Mouse (Mus musculus) thymus, postnatal 14 days (tissue): ENCODE results near the gene Gm4353.
"Not testable (repeated sequence)": the region's sequence is repeated elsewhere in the genome, so short reads cannot be mapped to it uniquely, and the experiment has no call there.

Experiments
- DNase-seq: peaks from one replicate; pipeline ENCODE4 v3.0.0; 2021

The Gm4353 gene

DNA sequence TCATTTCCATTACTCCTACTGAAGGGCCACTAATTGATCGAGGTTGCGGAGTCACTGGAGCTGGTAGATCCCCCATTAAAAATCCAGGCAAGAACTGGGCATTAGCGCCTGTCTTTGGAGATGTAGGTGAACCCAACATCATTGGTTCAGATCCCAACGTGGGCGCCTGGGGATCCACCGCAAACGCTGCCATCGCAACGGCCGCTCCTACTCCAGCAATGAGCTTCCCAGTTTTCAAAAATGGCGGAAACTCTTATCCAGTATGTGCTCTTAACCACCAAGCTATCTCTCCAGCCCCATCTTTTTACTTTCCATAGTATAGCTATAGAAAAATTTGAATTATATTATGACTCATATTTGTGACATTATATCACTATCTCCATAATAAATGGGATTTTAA, at the start of gene Gm4353:
Gm4353 (minus strand) TSS at position 270 of the 400 bp plus-strand sequence.
- not testable (repeated sequence) for DNase-seq

DNA sequence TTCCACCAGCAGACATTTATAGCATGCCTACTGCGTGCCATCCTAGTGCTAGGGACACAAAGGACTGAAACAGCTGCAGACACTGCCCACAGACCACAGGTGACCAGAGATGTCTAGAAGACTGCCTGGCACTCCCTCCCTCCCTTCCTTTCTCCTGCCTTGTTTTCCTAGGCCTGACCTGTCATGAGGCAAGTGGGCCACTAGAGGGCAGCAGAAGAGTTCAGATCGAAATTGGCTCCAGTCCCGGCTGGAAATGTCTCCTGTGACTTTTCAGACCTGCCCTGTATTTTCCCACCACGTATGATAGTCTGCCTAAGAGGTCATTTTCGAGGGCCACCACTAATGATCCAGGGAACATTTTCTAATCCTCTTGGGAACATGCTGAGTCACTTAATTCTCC, 47.6 kb upstream of the Gm4353 start:
- DNase-seq: peak; percentile 63

DNA sequence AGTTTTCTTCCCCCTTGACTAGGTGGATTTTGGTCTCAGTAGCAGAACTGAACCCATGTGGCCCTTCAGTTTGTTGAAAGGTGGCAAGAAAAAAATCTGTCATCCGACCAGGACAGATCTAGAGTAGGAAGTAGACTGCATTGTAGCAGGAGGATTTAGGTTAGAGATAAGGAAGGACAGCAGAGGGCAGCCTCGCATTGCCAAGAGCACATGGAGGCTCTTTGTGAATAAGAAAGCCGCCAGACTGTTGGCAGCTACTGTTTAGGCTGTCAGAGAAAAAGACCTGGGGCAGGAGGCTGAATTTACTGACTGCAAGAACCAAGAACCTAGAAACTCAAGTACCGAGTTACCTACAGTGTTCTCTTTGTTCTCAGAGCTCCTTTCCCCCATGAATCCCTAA, 47.0 kb upstream of the Gm4353 start:
- no peak for DNase-seq

DNA sequence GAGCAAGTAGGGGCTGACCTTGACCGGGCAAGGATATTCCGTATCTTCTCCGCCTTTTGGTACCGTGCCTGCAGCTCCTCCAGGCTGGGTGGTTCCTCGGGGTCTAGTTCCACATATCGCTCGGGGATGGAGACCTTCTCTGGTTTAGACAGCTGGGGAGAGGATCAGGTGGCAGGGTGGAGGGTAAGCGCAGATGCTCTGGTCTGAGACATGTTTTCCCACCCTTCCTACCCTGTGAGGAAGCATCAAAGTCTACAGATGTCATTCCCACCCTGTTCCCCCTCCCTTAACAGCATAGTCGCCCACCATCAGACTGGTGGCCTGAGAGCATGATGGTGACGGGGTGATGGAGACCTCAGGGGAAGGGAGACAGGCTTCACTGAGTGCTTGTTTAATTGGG, 44.9 kb upstream of the Gm4353 start:
- no peak for DNase-seq

DNA sequence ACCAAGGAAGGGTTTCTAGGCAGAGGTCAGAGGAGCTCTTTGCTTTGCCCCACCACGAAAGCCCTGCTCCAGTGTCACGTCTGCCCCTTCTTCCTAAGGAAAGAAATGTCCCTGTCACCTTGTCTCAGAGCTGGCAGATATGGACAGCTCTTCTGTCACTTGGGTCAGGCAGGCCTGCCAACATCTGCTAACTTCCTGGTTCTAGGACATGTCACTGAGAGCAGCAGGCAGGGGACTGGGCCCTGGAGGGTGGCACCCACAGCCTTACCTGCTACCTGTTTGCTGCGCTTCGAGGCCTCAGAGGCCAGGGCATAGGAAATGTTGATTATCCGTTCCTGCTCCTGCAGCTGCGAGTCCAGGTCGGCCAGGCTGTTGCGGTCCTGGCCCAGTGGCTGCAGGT, 43.9 kb upstream of the Gm4353 start:
- no peak for DNase-seq

DNA sequence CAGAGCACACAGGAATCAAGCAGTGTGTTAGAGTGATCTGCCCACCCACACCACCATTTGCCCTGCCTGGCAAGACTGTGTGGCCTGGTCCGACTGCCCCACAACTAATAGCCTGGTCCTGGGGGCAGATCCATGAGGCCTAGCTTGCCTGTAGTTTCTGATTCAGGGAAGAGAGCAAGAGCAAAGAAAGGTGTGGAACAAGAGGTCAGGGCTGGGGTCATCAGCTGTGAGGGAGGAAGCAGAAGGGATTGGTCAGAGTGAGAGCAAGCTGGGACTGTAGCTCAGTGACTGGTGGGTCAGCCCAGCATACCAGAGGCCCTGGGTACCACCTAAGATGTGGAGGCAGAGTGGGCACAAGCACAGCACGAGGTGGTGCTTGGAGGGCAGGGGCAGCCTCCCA, 42.6 kb upstream of the Gm4353 start:
- no peak for DNase-seq

DNA sequence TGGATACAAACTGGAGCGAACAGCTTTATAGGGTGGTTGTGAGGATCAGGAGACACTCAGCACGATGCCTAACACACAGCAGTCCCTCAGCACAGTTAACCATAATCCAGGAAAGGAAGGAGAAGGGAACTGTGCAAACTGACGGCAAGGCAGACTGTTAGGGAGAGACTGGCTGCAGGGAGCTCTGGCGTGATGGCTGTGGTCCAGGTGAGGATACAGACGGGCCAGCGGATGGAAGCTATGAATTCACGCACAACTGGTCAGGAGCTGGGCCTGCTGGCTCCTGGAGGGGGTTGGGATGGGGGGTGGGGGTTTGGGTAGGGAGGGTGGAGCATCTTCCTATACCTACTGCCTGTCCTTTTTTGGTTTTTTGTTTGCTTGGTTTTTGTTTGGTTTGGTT, 41.2 kb upstream of the Gm4353 start:
- no peak for DNase-seq

DNA sequence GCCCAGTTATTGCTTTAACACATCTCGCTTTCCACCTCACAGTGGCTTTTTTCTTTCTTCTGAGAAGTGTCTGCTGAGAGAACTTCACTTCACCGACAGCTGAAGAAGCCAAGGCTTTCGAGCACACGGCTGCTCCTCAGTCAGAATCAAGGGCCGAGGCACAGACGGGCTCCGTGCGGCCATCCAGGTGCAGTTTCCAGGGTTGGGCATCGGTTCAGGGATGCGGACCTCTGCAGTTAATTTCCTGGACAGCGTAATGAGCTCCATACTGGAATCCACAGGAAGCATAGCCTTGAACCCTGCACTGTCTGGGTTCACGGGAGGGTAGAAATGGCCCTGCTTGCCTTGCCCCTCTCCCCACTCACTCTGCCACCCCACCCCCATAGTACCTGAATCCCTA, 39.6 kb upstream of the Gm4353 start:
- no peak for DNase-seq

DNA sequence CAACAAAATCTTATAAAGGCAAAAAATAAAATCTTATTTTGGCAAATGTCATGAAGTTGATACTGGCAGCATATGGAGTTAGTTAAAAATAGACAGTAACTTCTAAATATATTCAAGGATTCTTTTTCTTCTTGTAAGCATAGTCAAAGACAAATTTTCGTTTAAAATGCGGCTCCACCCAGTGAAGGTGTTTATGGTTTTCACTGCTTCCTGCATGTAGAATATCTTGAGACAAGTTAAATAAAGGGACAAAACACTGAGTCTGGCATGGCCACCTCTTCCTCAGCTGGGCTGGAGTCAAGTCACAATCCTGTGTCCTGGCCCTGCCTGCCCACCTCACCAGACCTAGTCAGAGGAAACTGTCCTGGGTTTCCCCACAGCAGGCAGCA, 39.2 kb upstream of the Gm4353 start:
- DNase-seq: no peak

DNA sequence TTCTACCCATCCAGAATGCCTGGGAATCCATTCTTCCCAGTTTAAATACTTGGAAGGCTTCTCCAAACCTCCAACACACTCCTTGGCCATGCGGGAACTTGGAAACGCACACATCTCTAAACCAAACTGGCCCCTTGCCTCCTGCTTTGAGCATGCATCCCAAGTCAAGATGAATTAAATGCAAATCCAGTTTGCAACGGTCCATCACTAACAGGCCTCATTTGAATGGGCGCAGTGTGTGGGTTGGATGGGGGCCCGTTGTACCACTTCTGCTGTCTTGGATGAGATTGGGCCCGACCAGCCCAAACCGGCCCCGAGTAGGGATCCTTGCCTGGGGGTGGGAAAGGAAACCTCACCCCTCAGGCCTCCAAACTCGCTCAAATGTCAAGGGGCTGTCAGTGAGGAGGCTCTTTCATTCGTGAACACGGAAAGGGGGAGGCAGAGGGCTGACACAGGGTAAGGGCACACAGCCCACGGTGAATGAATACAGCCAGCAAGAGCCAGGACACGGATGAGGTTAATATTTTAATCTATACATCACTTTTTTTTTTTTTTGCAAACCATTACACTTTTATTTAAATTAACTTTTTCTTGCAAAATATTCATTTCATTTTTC, 38.7 kb upstream of the Gm4353 start:
- no peak for DNase-seq

DNA sequence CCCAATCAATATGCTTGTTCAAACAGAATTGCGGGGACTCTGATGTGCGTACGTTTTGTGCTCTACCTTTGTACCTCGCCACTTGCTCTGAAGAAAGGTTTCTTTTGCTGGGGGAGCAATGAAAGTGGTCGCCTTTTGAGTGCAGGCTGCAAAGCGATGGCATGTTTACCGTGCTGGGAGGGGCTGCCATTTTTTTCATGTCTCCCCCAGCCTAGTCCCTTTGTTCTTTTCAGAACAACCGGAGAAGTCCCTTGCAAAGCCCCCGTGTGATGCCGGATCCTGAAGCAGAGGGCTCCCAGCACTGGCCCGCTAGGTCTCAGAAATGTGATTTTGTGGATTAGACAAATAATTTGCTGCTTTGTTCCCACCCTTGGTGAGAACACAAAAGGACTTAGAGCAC, 36.8 kb upstream of the Gm4353 start:
- no peak for DNase-seq

DNA sequence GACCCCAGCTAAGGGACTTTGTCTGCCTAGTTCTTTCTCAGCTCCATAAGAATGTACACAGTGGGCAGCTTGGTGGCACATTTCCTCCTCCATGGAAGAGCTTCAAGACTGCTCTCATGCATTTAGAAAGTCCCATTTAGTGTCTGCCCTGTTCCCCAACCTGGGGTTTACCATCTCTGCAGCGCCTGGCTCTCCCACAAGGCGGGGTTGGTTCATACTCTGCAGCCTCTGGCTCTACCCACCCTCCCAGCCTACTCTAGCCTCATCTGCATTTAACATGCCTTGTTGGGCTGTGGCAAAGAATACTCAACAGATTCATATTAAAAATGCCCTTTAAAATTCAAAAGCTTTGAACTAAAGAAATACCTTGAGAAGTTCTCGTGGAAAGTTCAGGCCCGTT, 36.3 kb upstream of the Gm4353 start:
- DNase-seq: no peak

DNA sequence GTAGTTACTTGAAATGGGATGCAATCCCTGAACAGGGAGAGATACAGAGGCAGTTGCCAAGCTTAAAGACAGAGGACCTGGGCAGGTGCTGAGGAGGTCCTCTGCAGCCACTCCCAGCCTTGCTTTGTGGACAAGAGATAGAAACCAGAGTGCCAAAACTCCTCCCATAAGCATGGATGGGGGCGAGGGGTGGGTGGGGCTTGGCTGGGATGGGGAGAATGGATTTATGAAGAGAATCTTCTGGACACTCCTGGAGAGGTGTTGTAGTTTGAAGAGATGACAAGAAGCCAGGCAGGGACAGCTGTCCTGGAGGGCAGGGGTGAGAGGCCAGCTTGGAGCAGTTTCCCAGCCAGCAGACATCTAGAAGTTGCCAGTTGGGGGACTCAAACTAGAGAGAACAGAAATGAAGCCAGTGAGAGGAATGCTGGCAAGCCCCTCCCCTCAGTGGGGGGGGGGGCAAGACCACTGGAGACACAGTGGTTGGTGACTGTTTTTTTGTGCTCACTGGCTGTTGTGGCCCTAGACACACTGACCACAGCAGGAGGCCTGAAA, 34.9 kb upstream of the Gm4353 start:
- no peak for DNase-seq

DNA sequence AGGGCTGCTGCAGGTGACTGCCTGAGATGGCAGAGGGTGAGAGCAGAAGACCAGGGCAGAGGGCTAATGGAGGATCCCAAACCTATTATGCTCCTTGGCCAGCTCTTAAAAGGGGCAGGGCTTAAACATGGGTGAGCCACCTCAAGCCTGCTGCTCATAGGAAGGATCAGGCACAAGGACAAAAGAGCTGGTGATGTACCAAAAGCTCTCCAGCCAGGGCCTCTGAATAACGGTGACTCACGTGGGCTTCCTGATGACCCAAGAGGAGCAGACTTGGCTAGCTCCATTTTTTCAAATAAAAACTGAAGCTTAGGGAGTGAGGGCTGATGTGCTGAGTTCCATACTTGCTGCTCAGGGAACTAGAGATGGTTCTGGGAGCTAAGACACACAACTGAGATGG, 31.6 kb upstream of the Gm4353 start:
- no peak for DNase-seq

DNA sequence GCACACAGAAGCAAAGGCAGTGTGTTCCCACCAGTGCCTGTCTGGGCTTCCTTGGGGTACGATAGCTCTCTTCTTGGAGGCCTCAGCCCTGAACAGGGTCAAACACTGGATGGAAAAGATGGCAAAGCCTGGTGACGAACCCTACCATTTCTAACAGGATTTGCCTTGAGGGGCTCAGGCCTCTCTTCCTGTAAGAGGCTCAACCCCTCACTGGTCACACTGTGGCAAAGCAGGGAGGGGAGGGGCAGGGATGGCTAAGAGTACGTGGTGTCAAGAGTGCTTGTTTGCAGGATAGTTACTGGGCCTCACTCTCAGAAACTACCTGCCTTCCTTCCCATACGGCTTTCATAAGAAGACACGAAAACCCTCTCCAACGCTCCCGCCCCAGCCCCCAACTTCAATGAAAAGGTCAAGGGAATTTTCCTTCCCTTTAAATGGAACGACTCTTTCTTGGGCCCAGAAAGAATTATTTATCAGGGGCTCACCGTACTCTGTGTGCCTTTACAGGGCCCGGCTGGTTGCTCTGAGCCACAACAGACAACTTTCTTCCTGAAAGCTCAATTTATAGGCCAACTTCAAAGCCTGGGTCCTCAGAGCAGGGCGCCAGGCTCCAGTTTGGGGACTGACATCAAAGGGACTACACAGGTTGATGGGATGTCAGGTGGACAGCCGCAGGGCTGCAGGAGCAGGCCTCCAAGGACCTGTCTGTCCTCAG, 30.9 kb upstream of the Gm4353 start:
- no peak for DNase-seq

DNA sequence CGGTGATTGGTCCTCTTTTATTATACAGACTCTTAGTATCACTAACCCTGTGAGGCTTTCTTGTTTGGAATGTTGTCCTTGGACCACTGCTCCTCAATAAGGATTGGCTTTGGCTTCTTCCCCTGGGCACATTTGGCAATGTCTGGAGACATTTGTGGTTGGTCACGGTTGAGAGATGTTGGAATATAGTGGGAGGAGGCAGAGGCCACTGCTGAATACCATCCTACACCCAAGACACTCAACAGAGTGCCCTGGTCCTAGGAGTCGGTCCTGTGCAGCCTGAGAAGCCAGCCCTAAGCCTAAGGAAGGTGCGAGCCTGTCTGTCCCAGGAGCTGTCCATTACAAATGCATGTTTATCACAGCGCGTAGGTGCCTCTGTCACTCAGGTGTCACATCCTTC, 27.1 kb upstream of the Gm4353 start:
- DNase-seq: no peak

DNA sequence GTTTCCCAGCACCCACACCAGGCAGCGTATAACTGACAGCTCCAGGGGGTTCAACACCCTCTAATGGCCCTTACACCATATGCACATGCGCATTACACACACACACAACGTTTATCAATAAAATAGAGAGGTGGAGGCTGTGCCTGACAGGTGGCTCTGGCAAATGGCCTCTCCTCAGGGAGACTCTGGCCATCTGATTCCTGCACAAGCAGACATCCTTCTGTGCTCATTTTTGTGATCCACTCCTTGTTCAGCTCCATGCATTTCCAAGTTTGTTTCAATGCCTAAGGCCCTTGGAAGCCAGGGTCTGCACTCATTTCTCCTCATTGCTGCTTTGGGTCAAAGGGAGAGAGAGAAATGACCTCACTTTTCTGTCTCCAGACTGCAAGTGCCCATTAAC, 26.2 kb upstream of the Gm4353 start:
- no peak for DNase-seq

DNA sequence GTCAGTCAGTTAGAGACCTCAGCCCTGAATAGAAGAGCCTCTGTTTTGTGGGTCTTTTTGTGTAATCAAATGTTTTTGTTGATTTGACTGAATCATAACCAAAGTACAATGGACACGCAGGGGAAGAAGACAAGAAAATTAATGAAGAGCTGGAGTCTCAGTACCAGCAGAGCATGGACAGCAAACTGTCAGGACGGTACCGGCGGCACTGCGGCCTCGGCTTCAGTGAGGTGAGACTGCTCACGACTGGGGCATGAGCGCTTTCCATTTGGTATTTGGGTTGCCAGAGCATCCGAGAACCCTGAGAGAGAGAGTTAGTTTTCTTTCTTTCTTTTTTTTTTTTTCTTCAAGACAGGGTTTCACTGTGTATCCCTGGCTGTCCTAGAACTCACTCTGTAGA, 18.7 kb upstream of the Gm4353 start:
- no peak for DNase-seq

DNA sequence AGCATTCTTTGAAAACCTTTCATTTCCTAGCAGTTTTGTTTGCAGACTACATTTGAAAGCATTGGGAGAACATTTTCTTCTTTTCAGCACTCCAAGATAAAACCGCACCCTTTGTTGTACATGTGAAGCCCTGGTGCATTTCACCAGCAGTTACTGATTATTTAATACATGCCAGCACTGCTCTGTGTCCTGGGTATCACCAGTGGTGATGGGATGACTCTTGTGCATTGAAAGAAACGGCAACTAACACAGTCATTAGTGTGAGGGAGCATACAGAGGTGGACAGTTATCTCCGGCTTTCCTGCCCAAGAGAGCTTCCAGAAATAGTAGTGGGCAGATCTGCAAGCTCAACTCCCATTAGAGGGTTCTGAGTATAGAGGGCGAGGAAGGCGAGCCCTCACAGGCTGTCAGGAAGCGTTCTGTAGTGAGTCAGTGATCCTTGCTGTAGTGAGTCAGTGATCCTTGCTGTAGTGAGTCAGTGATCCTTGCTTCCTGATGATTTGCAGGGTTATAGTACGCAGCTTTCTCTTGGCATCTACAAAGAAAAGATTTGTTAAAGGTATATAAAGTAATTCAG, 15.6 kb upstream of the Gm4353 start:
- no peak for DNase-seq

DNA sequence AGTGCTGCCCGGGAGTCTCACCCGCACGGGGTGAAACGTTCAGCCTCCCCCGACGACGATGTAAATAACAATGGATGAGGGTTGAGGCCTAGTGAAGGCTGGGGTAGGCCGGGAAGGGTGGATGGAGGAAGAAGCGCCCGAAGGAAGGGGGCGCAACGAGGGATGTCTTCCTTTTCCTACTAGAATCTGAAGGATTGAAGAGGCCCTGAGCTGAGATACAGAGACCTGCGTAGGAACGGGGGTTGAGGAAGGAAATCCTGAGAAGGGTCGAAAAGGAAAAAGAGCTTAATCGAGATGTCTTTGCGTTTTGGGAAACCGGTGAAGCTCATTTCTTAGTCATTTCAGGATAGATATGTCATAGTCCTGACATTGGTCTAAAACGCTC, 9.0 kb upstream of the Gm4353 start:
- no peak for DNase-seq

DNA sequence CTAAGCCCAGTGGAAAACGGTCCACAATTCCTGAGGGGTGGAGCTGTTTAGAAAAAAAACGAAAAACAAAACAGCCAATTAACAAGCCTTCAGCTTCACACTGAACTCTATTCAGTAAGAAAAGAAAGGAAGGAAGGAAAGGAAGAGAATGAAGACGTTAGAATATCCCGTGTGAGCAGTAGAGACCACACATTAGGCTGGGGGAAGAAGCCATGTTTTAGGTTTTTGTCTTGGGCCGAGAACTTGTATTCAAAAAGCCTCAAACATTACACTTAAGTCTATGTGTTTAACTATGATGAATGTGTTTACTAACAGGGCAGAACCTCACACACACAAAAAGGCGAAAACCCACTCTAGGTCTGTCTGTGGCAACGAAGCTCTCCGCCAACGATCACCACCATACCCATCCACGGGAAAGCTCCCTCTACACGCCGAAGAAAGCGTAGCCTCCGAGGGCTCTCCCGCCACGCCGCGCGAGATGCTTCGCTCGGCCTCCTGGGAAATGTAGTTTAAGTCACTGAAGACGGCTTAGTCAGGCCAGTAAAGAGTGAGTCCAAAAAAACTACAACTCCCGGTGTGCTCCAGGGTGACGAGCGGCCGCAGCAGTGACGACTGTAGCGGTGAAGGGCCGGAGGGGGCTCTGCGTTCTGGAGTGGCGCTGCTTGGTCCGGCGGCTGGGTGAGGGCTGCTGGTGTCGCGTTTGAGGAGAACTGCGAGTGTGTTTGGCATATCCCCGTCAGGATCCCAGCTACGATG, 8.5 kb upstream of the Gm4353 start:
- DNase-seq: peak; percentile 94

DNA sequence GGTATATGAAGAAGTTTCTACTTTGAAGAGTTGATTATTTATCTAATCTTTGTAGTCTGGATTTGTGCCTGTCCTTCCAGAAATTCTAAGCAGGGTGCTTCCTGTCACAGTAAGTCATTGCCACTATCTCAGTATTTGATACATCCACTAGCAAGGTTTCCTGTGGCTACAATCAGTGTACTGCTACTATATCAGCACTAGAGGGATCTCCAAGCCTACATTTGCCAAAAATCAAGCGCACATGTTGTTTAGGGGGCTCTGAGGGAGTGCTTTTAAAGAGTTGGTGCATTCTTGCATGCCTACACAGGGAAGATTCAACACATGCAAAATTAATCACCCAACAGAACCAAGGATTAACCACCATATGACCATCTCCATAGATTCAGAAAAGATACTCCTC, 23.7 kb downstream of the Gm4353 start:
- DNase-seq: no peak

DNA sequence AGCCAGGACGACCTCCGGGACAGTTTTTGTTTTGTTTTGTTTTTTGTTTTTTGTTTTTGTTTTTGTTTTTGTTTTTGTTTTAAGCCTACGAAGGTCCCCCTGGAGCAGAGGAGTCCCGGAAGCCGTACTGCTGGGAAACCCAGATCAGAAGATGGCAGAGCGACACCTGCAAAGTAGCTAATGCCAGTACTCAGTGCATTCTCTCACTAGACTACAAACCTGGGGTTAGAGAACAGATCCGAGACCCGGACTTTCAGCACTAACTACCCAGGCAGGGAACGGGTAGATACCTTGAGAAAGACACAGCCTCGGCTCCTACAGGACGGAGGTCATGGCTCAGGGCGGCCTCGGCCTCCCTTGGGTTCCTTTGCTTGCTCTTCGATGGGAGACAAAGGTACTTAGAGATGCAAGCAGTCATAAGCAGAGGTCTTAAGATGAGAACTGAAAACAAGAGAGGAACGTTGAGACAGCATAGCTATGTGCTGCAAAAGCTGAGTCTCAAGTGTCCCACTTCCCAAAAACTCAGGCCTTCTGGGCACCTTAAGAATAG, 43.9 kb downstream of the Gm4353 start:
- DNase-seq: no peak
